Mouse (Mus musculus) forebrain, postnatal 0 days (tissue): ENCODE measurements at regions not wholly inside any gene's neighbourhood (a gene's known extent, or its start where the extent isn't known, plus 50 kb on each side); places are given as distances from the start of the nearest gene placed in this dataset.
A peak's percentile ranks its signal among the peaks of the same experiment; 100 is the strongest.

Source experiments
- ATAC-seq: fragments of 200-750 bp; cut with Nextera tagmentation; 2 replicates; pipeline ENCODE4 v1.8.0; 2017; ENCODE audit warnings: mild to moderate bottlenecking, moderate library complexity
- DNase-seq: peaks from one replicate; pipeline ENCODE4 v3.0.0-alpha.2; 2015
- H3K27ac ChIP-seq: fragments of 300-500 bp; sonication (generic); 2 replicates; pipeline ENCODE4 v1.5.1; 2014; ENCODE audit warnings: low read depth, mild to moderate bottlenecking, antibody characterized with exemption, low read length, moderate library complexity, mixed read lengths
- H3K27me3 ChIP-seq: fragments of 300-500 bp; sonication (generic); 2 replicates; pipeline ENCODE4 v1.6.1; 2014; ENCODE audit warnings: mild to moderate bottlenecking, low read length, mixed read lengths; ENCODE audit not compliant: insufficient read depth
- H3K36me3 ChIP-seq: fragments of 300-500 bp; sonication (generic); 2 replicates; pipeline ENCODE4 v1.6.1; 2014; ENCODE audit warnings: mild to moderate bottlenecking, moderate library complexity; ENCODE audit not compliant: insufficient read depth
- H3K4me1 ChIP-seq: fragments of 300-500 bp; sonication (generic); 2 replicates; pipeline ENCODE4 v1.6.1; 2014; ENCODE audit warnings: antibody characterized with exemption; ENCODE audit not compliant: insufficient read depth
- H3K4me2 ChIP-seq: fragments of 300-500 bp; sonication (generic); 2 replicates; pipeline ENCODE4 v1.6.1; 2014; ENCODE audit warnings: low read depth, mild to moderate bottlenecking, moderate library complexity
- H3K4me3 ChIP-seq: fragments of 300-500 bp; sonication (generic); 2 replicates; pipeline ENCODE4 v1.5.1; 2014; ENCODE audit warnings: low read depth, low read length, mixed read lengths
- H3K9ac ChIP-seq: fragments of 300-500 bp; sonication (generic); 2 replicates; pipeline ENCODE4 v1.6.1; 2014; ENCODE audit warnings: mild to moderate bottlenecking
- H3K9me3 ChIP-seq: fragments of 300-500 bp; sonication (generic); 2 replicates; pipeline ENCODE4 v1.6.1; 2016; ENCODE audit warnings: low read length
- CTCF ChIP-seq: sonication (generic); IDR thresholded peaks from 2 replicates; pipeline ENCODE4 v1.5.1; 2016; ENCODE audit warnings: antibody characterized with exemption, control low read depth, low read depth
- WGBS: fragments of 180-500 bp; shearing (Covaris S2); extraction: QIAGEN DNeasy Blood & Tissue Kit; methylation state at CpG from one replicate; pipeline ENCODE4 v1.1.7; 2014; 5-methylcytosine and 5-hydroxymethylcytosine counted together

- no peak overlapping the region for H3K4me3 ChIP-seq
- H3K27me3 ChIP-seq, result peaks cover 25% of the 10 kb centered on the region
- H3K27ac ChIP-seq, result no peak overlapping the region
- no peaks in the 10 kb centered on the region for H3K9me3 ChIP-seq
- peak; percentile 14; the same call in 1 of the 2 replicates for TF ChIP-seq CTCF
- H3K4me2 ChIP-seq, result no peak overlapping the region
- H3K36me3 ChIP-seq, result no peaks in the 10 kb centered on the region
- ATAC-seq (no peak; the same call in 1 of the 2 replicates), DNase-seq (peak; percentile 34)
- no peak overlapping the region for H3K9ac ChIP-seq
- 25% methylated on average over 6 of the region's 6 CpGs for WGBS
- H3K4me1 ChIP-seq, result no peaks in the 10 kb centered on the region; the same call in 1 of the 2 replicates
Observed at GRCm38 (mm10) chr11:84706692-84707091, 112.6 kb downstream of the Mrm1 start.

GRCm38 (mm10) chr11:84701319-84702175 is 117.8 kb downstream of the Mrm1 start:
- H3K27ac ChIP-seq, result no peak overlapping the region
- peak overlapping the region; percentile 23 for H3K4me3 ChIP-seq
- 6% methylated on average over 28 of the region's 28 CpGs for WGBS
- no peak for ATAC-seq
- H3K9me3 ChIP-seq, result no peaks in the 10 kb centered on the region
- peak; percentile 31 for TF ChIP-seq CTCF
- H3K4me2 ChIP-seq, result peak overlapping the region; percentile 52
- no peaks in the 10 kb centered on the region; the same call in 1 of the 2 replicates for H3K4me1 ChIP-seq
- peaks cover 5% of the 10 kb centered on the region for H3K27me3 ChIP-seq
- H3K9ac ChIP-seq, result no peak overlapping the region
- DNase-seq, result peak; percentile 40
- H3K36me3 ChIP-seq, result no peaks in the 10 kb centered on the region

GRCm38 (mm10) chr11:84697521-84697920 is 121.8 kb downstream of the Mrm1 start:
- Histone ChIP-seq H3K4me1 (no peaks in the 10 kb centered on the region; the same call in 1 of the 2 replicates), H3K36me3 (no peaks in the 10 kb centered on the region), H3K27ac (no peak overlapping the region), H3K4me2 (no peak overlapping the region), H3K9ac (no peak overlapping the region), H3K4me3 (no peak overlapping the region), H3K9me3 (no peaks in the 10 kb centered on the region), H3K27me3 (0 out of 2 replicates have a peak, but pooled peaks cover 3% of the 10 kb centered on the region)
- ATAC-seq (no peak), DNase-seq (no peak)
- TF ChIP-seq CTCF, result no peak
- WGBS, result 35% methylated on average over 5 of the region's 5 CpGs

- Histone ChIP-seq H3K27me3 (0 out of 2 replicates have a peak, but pooled peaks cover 3% of the 10 kb centered on the region), H3K4me3 (no peak overlapping the region), H3K27ac (no peak overlapping the region), H3K9ac (no peak overlapping the region), H3K4me2 (no peak overlapping the region), H3K9me3 (no peaks in the 10 kb centered on the region), H3K4me1 (no peaks in the 10 kb centered on the region), H3K36me3 (no peaks in the 10 kb centered on the region)
- WGBS, result 5% methylated on average over 10 of the region's 10 CpGs
- DNase-seq, result no peak
- no peak for ATAC-seq
- no peak for TF ChIP-seq CTCF
Observed at GRCm38 (mm10) chr11:84692638-84693037, 126.7 kb downstream of the Mrm1 start.

- no peak overlapping the region for H3K9ac ChIP-seq
- H3K27me3 ChIP-seq, result 0 out of 2 replicates have a peak, but pooled peaks cover 3% of the 10 kb centered on the region
- H3K4me1 ChIP-seq, result no peaks in the 10 kb centered on the region
- H3K9me3 ChIP-seq, result no peaks in the 10 kb centered on the region
- no peak for DNase-seq
- H3K4me2 ChIP-seq, result no peak overlapping the region
- no peak overlapping the region for H3K4me3 ChIP-seq
- H3K36me3 ChIP-seq, result no peaks in the 10 kb centered on the region
- 44% methylated on average over 3 of the region's 3 CpGs for WGBS
- TF ChIP-seq CTCF, result no peak
- no peak overlapping the region for H3K27ac ChIP-seq
- ATAC-seq, result no peak
Observed at GRCm38 (mm10) chr11:84691410-84692148, 127.7 kb downstream of the Mrm1 start.

GRCm38 (mm10) chr11:84686473-84686872 is 132.8 kb downstream of the Mrm1 start:
- Histone ChIP-seq H3K4me1 (no peaks in the 10 kb centered on the region), H3K27me3 (peaks cover 3% of the 10 kb centered on the region; the same call in 1 of the 2 replicates), H3K36me3 (no peaks in the 10 kb centered on the region), H3K4me3 (no peak overlapping the region), H3K4me2 (no peak overlapping the region), H3K9me3 (no peaks in the 10 kb centered on the region), H3K27ac (no peak overlapping the region), H3K9ac (no peak overlapping the region)
- no peak for ATAC-seq
- no peak for DNase-seq
- WGBS, result 75% methylated on average over 9 of the region's 9 CpGs
- TF ChIP-seq CTCF, result no peak

- H3K4me2 ChIP-seq, result no peak overlapping the region
- no peak for TF ChIP-seq CTCF
- 80% methylated on average over 3 of the region's 3 CpGs for WGBS
- H3K4me1 ChIP-seq, result no peaks in the 10 kb centered on the region
- H3K36me3 ChIP-seq, result no peaks in the 10 kb centered on the region
- H3K27me3 ChIP-seq, result peaks cover 3% of the 10 kb centered on the region; the same call in 1 of the 2 replicates
- ATAC-seq, result no peak
- H3K9me3 ChIP-seq, result no peaks in the 10 kb centered on the region
- H3K9ac ChIP-seq, result no peak overlapping the region
- no peak overlapping the region for H3K27ac ChIP-seq
- DNase-seq, result no peak
- no peak overlapping the region for H3K4me3 ChIP-seq
Observed at GRCm38 (mm10) chr11:84684325-84684724, 135.0 kb downstream of the Mrm1 start.
